In the genomic region with DNA sequence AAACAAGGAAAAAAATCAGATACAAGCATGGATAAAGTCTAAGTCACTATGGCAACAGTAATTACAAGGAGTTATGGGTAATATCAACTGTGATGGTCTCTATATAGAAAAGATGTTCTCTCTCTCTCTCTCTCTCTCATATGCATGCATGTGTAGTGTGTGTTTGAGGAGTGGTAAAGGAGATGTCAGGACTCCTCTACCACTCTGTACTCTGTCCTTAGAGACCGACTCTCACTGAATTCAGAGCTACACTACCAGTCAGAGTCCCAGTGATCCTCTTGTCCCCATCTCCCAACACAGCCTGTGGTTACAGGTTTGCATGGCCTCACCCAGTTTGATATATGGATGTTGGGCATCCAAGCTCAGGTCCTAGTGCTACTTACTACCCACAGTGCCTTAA, we compare ENCODE assay signal across 25 mouse cellular contexts.
DNase-seq lines count a peak whose midpoint lies in the region; ATAC-seq lines count a peak whose summit lies in the region.
"Had no signal": no experiment of that assay in that cellular context is flagged by ENCODE, and none has a peak within 500 bp of the region (broad histone marks: within the 10 kb centered on the region; RNA-seq: fewer than 3 reads in every experiment).

No protein-coding gene starts in this region.

- H3K9ac ChIP-seq in hindbrain, embryonic 12.5 days = no peak overlapping the region
- H3K9ac ChIP-seq in hindbrain, embryonic 16.5 days (ENCODE audit: low read depth, low read length) = no peak overlapping the region
- no peak overlapping the region for H3K9ac ChIP-seq in forebrain, embryonic 12.5 days
- H3K9ac ChIP-seq in forebrain, embryonic 15.5 days (replicated peaks) = no peak overlapping the region
- no peak overlapping the region for H3K9ac ChIP-seq in midbrain, embryonic 15.5 days
- H3K9ac ChIP-seq: heart, embryonic 13.5 days; liver, postnatal 0 days; stomach, embryonic 15.5 days had no signal

- no peaks in the 10 kb centered on the region for H3K9me3 ChIP-seq in hindbrain, embryonic 12.5 days (replicated peaks)
- no peaks in the 10 kb centered on the region for H3K9me3 ChIP-seq in hindbrain, embryonic 16.5 days (ENCODE audit: control insufficient read depth, low read length)
- no peaks in the 10 kb centered on the region for H3K9me3 ChIP-seq in forebrain, embryonic 12.5 days
- H3K9me3 ChIP-seq in forebrain, embryonic 15.5 days = no peaks in the 10 kb centered on the region
- no peaks in the 10 kb centered on the region for H3K9me3 ChIP-seq in midbrain, embryonic 15.5 days
- H3K9me3 ChIP-seq: heart, embryonic 13.5 days; stomach, embryonic 15.5 days had no signal

- DNase-seq in adrenal gland, postnatal 14 days = no peak
- DNase-seq in layer of hippocampus, adult 9-11 months = no peak
- DNase-seq: adrenal gland, adult 8-10 months; B cell, adult 2 months; cerebellum, adult 2 months; cerebellum, postnatal 25 days; gastrocnemius, postnatal 25 days; heart, adult 2 months; heart, postnatal 14 days; kidney, postnatal 25 days; layer of hippocampus, postnatal 36 days; liver, postnatal 0 days; right cerebral cortex, postnatal 4 days; thymus, postnatal 36 days had no signal

- WGBS in hindbrain, embryonic 12.5 days = 46% methylated on average over 1 of the region's 1 CpGs
- WGBS in hindbrain, embryonic 16.5 days = 24% methylated on average over 1 of the region's 1 CpGs
- WGBS in forebrain, embryonic 12.5 days = 33% methylated on average over 1 of the region's 1 CpGs
- WGBS in forebrain, embryonic 15.5 days = 39% methylated on average over 1 of the region's 1 CpGs
- whole genome bisulfite sequencing in midbrain, embryonic 15.5 days = 23% methylated on average over 1 of the region's 1 CpGs

- no peaks in the 10 kb centered on the region for H3K27me3 ChIP-seq in hindbrain, embryonic 12.5 days
- H3K27me3 ChIP-seq in hindbrain, embryonic 16.5 days (replicated peaks; ENCODE audit: control insufficient read depth, insufficient read depth, low read length) = no peaks in the 10 kb centered on the region
- no peaks in the 10 kb centered on the region for H3K27me3 ChIP-seq in forebrain, embryonic 12.5 days
- no peaks in the 10 kb centered on the region for H3K27me3 ChIP-seq in forebrain, embryonic 15.5 days
- no peaks in the 10 kb centered on the region for H3K27me3 ChIP-seq in midbrain, embryonic 15.5 days (replicated peaks)
- H3K27me3 ChIP-seq: heart, embryonic 13.5 days; stomach, embryonic 15.5 days had no signal

- H3K4me1 ChIP-seq in hindbrain, embryonic 12.5 days = peaks cover 9% of the 10 kb centered on the region
- peaks cover 3% of the 10 kb centered on the region for H3K4me1 ChIP-seq in hindbrain, embryonic 16.5 days (ENCODE audit: control insufficient read depth, insufficient read depth, low read depth, low read length)
- H3K4me1 ChIP-seq in forebrain, embryonic 12.5 days = peaks cover 20% of the 10 kb centered on the region
- H3K4me1 ChIP-seq in forebrain, embryonic 15.5 days = peaks cover 13% of the 10 kb centered on the region
- H3K4me1 ChIP-seq in midbrain, embryonic 15.5 days = peaks cover 14% of the 10 kb centered on the region
- H3K4me1 ChIP-seq: heart, embryonic 13.5 days; stomach, embryonic 15.5 days had no signal

- no peak overlapping the region for H3K4me2 ChIP-seq in hindbrain, embryonic 12.5 days (replicated peaks)
- no peak overlapping the region for H3K4me2 ChIP-seq in hindbrain, embryonic 16.5 days (ENCODE audit: low read length)
- H3K4me2 ChIP-seq in forebrain, embryonic 12.5 days = no peak overlapping the region
- H3K4me2 ChIP-seq in forebrain, embryonic 15.5 days (replicated peaks) = no peak overlapping the region
- H3K4me2 ChIP-seq in midbrain, embryonic 15.5 days = no peak overlapping the region
- H3K4me2 ChIP-seq: heart, embryonic 13.5 days; stomach, embryonic 15.5 days had no signal

- H3K27ac ChIP-seq in hindbrain, embryonic 12.5 days = no peak overlapping the region
- no peak overlapping the region for H3K27ac ChIP-seq in hindbrain, embryonic 16.5 days (ENCODE audit: low read depth, low read length)
- H3K27ac ChIP-seq in forebrain, embryonic 12.5 days = no peak overlapping the region
- H3K27ac ChIP-seq in forebrain, embryonic 15.5 days (replicated peaks) = peak overlapping the region; percentile 39
- peak overlapping the region; percentile 53; the same call in 1 of the 2 replicates for H3K27ac ChIP-seq in midbrain, embryonic 15.5 days
- H3K27ac ChIP-seq: heart, adult 2 months; heart, embryonic 13.5 days; layer of hippocampus, adult 2 months; macrophage; stomach, embryonic 15.5 days had no signal

- H3K4me3 ChIP-seq in hindbrain, embryonic 12.5 days = no peak overlapping the region
- no peak overlapping the region for H3K4me3 ChIP-seq in hindbrain, embryonic 16.5 days (ENCODE audit: low read length)
- H3K4me3 ChIP-seq in forebrain, embryonic 12.5 days (replicated peaks) = no peak overlapping the region
- H3K4me3 ChIP-seq in forebrain, embryonic 15.5 days = no peak overlapping the region
- no peak overlapping the region for H3K4me3 ChIP-seq in midbrain, embryonic 15.5 days
- H3K4me3 ChIP-seq: heart, adult 2 months; heart, embryonic 13.5 days; layer of hippocampus, adult 2 months; stomach, embryonic 15.5 days had no signal

- no peaks in the 10 kb centered on the region for H3K36me3 ChIP-seq in hindbrain, embryonic 12.5 days
- H3K36me3 ChIP-seq in hindbrain, embryonic 16.5 days (ENCODE audit: control insufficient read depth, insufficient read depth, low read length) = no peaks in the 10 kb centered on the region
- H3K36me3 ChIP-seq in forebrain, embryonic 12.5 days (replicated peaks) = no peaks in the 10 kb centered on the region
- no peaks in the 10 kb centered on the region for H3K36me3 ChIP-seq in forebrain, embryonic 15.5 days
- no peaks in the 10 kb centered on the region for H3K36me3 ChIP-seq in midbrain, embryonic 15.5 days (replicated peaks)
- H3K36me3 ChIP-seq: heart, embryonic 13.5 days; stomach, embryonic 15.5 days had no signal

- ATAC-seq in hindbrain, embryonic 12.5 days (ENCODE audit: low FRiP score) = 0 out of 2 replicates have a peak, but pooled peaks have one; percentile 37
- ATAC-seq in hindbrain, embryonic 16.5 days = no peak
- peak; percentile 42 for ATAC-seq in forebrain, embryonic 12.5 days (ENCODE audit: low FRiP score)
- ATAC-seq in forebrain, embryonic 15.5 days (replicated peaks) = peak; percentile 33; the same call in 1 of the 2 replicates
- no peak for ATAC-seq in midbrain, embryonic 15.5 days (replicated peaks)
- ATAC-seq: intestine, postnatal 0 days; liver, postnatal 0 days; lung, postnatal 0 days had no signal

Comparison
In these comparisons a context has a peak if more than half of its experiments do, and no peak if none do; other contexts are left out.
1. ATAC-seq: peak in hindbrain, embryonic 12.5 days (single experiment), forebrain, embryonic 12.5 days (single experiment) and forebrain, embryonic 15.5 days (single experiment); none in hindbrain, embryonic 16.5 days (single experiment) and midbrain, embryonic 15.5 days (single experiment).
2. H3K27ac ChIP-seq: peak in forebrain, embryonic 15.5 days (single experiment) and midbrain, embryonic 15.5 days (single experiment); none in hindbrain, embryonic 12.5 days (single experiment), hindbrain, embryonic 16.5 days (single experiment) and forebrain, embryonic 12.5 days (single experiment).